ENCODE assay signal across 19 mouse cellular contexts in genomic region chr2:53680350-53681011, GRCm38 (mm10).
"Had no signal": no experiment of that assay in that cellular context is flagged by ENCODE, and none has a peak within 500 bp of the region (broad histone marks: within the 10 kb centered on the region; RNA-seq: fewer than 3 reads in every experiment).

No protein-coding gene starts in this region.

- H3K36me3 ChIP-seq: limb, embryonic 12.5 days; limb, embryonic 15.5 days; liver, embryonic 15.5 days; midbrain, embryonic 12.5 days; midbrain, embryonic 15.5 days; neural tube, embryonic 12.5 days; neural tube, embryonic 15.5 days had no signal

- H3K27me3 ChIP-seq: limb, embryonic 12.5 days; limb, embryonic 15.5 days; liver, embryonic 15.5 days; midbrain, embryonic 12.5 days; midbrain, embryonic 15.5 days; neural tube, embryonic 12.5 days; neural tube, embryonic 15.5 days had no signal

- H3K9me3 ChIP-seq: limb, embryonic 12.5 days; limb, embryonic 15.5 days; liver, embryonic 15.5 days; midbrain, embryonic 12.5 days; midbrain, embryonic 15.5 days; neural tube, embryonic 12.5 days; neural tube, embryonic 15.5 days had no signal

- H3K27ac ChIP-seq: limb, embryonic 12.5 days; limb, embryonic 15.5 days; liver, embryonic 15.5 days; macrophage; midbrain, embryonic 12.5 days; midbrain, embryonic 15.5 days; neural tube, embryonic 12.5 days; neural tube, embryonic 15.5 days; stomach, postnatal 0 days had no signal

- ATAC-seq: midbrain, embryonic 15.5 days had no signal

- H3K4me1 ChIP-seq: limb, embryonic 12.5 days; limb, embryonic 15.5 days; liver, embryonic 15.5 days; midbrain, embryonic 15.5 days; neural tube, embryonic 12.5 days; neural tube, embryonic 15.5 days had no signal

- H3K4me3 ChIP-seq: limb, embryonic 12.5 days; limb, embryonic 15.5 days; liver, embryonic 15.5 days; midbrain, embryonic 12.5 days; midbrain, embryonic 15.5 days; neural tube, embryonic 12.5 days; neural tube, embryonic 15.5 days had no signal

- DNase-seq: kidney, adult 11 months; kidney, adult 9 months; kidney, postnatal 14 days; kidney, postnatal 4 days; left cerebral cortex, postnatal 4 days; lung, adult 2 months; right cerebral cortex, adult 18-20 months; right cerebral cortex, postnatal 14 days; right cerebral cortex, postnatal 4 days; thymus, postnatal 25 days had no signal
